Mouse (Mus musculus) brain, adult 2 months (tissue): Measurements from ENCODE around the gene Mmaa.

Experiments used
- DNase-seq: peaks from one replicate; pipeline ENCODE4 v3.0.0; 2011; ENCODE audit warnings: low read depth, low spot score

The Mmaa gene

DNA sequence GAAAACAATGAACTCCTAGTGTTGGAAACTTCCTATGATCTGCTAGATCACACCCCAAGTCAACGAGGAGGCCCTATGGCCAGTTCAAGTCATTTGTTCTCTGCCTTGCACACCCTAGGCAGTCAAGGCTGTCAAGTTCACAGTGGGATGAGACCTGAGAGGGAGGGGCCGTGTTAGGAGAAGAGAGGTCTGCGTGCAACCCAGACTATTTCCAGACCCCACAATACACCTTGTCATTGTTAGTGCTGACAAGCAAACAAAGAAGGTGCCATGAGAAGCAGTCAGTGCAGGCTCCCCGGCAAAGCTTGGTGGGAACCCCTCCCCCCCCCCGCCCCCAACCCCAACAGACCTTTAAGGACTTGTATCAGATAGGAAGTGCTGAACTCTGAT, 72.0 kb downstream of the Mmaa start:
- DNase-seq = no peak

DNA sequence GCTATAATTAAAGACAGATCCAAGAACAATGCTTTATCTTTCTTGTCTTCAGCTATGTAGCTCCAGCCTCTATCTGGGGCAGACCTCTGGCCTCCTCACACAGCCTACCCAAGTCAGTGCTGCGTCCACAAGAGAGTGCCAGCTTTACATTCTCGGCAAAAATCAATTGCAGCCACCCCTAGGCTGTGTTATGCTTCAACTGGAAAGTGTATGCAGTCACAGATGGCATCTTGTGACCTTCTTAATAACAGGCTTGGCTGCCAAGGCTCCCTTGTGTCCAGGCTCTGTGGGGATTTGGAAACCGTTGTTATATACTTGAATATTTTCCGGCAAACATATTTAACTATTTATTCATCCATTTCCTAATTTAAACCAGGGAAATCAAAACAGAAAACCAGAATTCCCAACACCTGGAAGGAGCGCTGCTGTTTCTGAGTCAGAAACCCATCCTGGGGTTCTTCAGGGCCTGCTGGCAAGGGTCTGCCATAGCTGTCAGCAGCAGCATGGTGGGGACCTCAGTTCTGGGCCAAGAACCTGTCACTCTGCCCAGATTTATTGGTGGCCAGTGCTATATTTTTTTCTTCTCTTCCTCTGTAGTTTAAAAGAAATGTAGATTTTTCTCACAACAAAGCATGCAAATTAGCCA, 72.5 kb downstream of the Mmaa start:
- peak; percentile 90 for DNase-seq
